Mouse (Mus musculus) kidney, postnatal 0 days (tissue): Measurements from ENCODE around the gene Rab37. TPM values are rescaled to one million over a fixed set of nuclear protein-coding genes. Genes with fewer than 3 reads are reported as not detected.

Experiments used
- ATAC-seq: fragments of 200-750 bp; cut with Nextera tagmentation; replicated peaks from 2 replicates; pipeline ENCODE4 v1.8.0; 2017; ENCODE audit warnings: low read depth, moderate number of reproducible peaks, moderate TSS enrichment, moderate library complexity; ENCODE audit not compliant: low FRiP score
- DNase-seq: peaks from one replicate; pipeline ENCODE4 v3.0.0-alpha.2; 2016; ENCODE audit warnings: low spot score
- H3K27ac ChIP-seq: fragments of 300-500 bp; sonication (generic); 2 replicates; pipeline ENCODE4 v1.5.1; 2014; ENCODE audit warnings: mild to moderate bottlenecking
- H3K27me3 ChIP-seq: fragments of 300-500 bp; sonication (generic); 2 replicates; pipeline ENCODE4 v1.6.1; 2014; ENCODE audit warnings: low read length, mixed read lengths; ENCODE audit not compliant: insufficient read depth
- H3K36me3 ChIP-seq: fragments of 300-500 bp; sonication (generic); 2 replicates; pipeline ENCODE4 v1.6.1; 2014; ENCODE audit warnings: low read length, mixed read lengths; ENCODE audit not compliant: insufficient read depth
- H3K4me1 ChIP-seq: fragments of 300-500 bp; sonication (generic); replicated peaks from 2 replicates; pipeline ENCODE4 v1.6.1; 2014; ENCODE audit warnings: antibody characterized with exemption, low read length, mixed read lengths; ENCODE audit not compliant: insufficient read depth
- H3K4me2 ChIP-seq: fragments of 300-500 bp; sonication (generic); 2 replicates; pipeline ENCODE4 v1.6.1; 2014; ENCODE audit warnings: mild to moderate bottlenecking, low read length, moderate library complexity, mixed read lengths
- H3K4me3 ChIP-seq: fragments of 300-500 bp; sonication (generic); replicated peaks from 2 replicates; pipeline ENCODE4 v1.5.1; 2014; ENCODE audit warnings: low read depth, low read length
- H3K9ac ChIP-seq: fragments of 300-500 bp; sonication (generic); 2 replicates; pipeline ENCODE4 v1.6.1; 2014; ENCODE audit warnings: low read depth, low read length
- H3K9me3 ChIP-seq: fragments of 300-500 bp; sonication (generic); replicated peaks from 2 replicates; pipeline ENCODE4 v1.6.1; 2016; ENCODE audit warnings: low read length, inconsistent platforms, mixed read lengths
- CTCF ChIP-seq: IDR thresholded peaks from 2 replicates; pipeline ENCODE4 v1.5.1; 2016; ENCODE audit warnings: antibody characterized with exemption, low read depth, mild to moderate bottlenecking, moderate library complexity
- WGBS: fragments of 180-500 bp; shearing (Covaris S2); extraction: QIAGEN DNeasy Blood & Tissue Kit; methylation state at CpG from one replicate; pipeline ENCODE4 v1.1.7; 2014; 5-methylcytosine and 5-hydroxymethylcytosine counted together
- polyA plus RNA-seq: library from polyadenylated mRNA; unstranded; fragments of >200 nt; fragmentation: Nextera tagmentation; extraction: Ambion mirVana; gene quantifications from 2 replicates; pipeline ENCODE4 v1.2.1, GENCODE M21; 2015

Gene Rab37
- polyA plus RNA-seq, 1 experiment from 2014 or later = 1.8 TPM

DNA sequence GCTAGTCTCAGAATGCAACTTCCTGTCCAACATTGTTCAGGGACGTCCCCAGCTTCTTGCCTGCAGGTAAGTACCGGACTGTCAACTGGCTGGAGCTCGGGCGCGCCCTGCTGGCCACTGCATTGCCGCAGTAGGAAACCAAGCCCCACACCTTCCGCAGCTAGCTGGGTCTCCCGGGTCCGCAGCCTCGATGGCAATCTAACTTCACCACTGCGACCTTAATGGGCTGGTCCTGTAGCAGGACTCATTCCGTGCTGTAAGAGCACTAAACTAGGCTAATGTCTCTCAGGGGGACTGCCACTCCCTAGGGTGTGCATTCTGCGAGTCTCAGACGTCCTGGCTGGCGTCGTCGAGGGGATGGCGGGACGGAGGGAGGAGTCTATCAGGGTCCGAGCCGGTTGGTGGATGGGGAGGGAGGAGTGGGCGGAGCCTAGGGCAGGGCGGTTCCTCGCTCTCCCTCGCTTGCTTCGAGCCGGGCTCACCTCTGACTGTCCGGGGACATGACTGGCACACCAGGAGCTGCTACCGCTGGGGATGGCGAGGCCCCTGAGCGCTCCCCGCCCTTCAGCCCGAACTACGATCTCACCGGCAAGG is 62.6 kb downstream of the Rab37 start:
- H3K4me2 ChIP-seq = peak overlapping the region; percentile 45
- no peak overlapping the region for H3K27ac ChIP-seq
- peak; percentile 84 for DNase-seq
- peak overlapping the region; percentile 14; the same call in 1 of the 2 replicates for H3K4me3 ChIP-seq
- no peaks in the 10 kb centered on the region for H3K27me3 ChIP-seq
- peaks cover 3% of the 10 kb centered on the region; the same call in 1 of the 2 replicates for H3K4me1 ChIP-seq
- no peaks in the 10 kb centered on the region for H3K36me3 ChIP-seq
- WGBS = under 1% methylated on average over 35 of the region's 35 CpGs
- peak; percentile 92 for TF ChIP-seq CTCF
- no peaks in the 10 kb centered on the region for H3K9me3 ChIP-seq
- peak; percentile 77 for ATAC-seq
- no peak overlapping the region for H3K9ac ChIP-seq

DNA sequence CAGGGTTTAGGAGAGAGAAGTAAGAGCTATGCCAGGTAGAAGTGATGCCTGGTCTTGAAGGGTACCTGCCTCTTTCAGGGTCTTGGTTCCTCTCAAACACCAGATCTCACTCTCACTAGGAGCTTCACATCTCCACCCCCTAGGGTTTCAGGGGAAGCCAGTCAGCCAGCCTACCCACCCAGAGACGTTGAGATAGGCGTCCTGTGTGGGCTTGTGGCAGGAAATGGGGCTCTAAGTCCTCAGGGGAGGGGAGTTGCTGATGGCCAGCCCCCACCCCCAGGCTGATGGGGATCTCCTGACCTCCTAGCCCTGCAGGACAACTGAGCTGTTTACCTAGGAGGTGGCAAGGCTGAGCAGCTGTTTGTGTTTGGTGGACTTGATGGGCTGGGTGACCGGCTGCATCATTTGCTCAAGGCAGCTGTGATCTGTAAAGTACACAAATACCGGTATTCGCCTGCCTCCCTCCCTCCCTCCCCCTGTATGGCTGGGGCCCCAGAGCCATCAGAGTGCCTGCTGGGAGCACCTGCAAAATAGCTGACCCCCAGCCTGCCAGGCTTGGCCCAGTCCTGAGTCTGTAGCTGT is 63.9 kb downstream of the Rab37 start:
- no peak for DNase-seq
- Histone ChIP-seq H3K36me3 (no peaks in the 10 kb centered on the region), H3K4me1 (peaks cover 3% of the 10 kb centered on the region; the same call in 1 of the 2 replicates), H3K27ac (no peak overlapping the region), H3K4me2 (no peak overlapping the region), H3K4me3 (no peak overlapping the region), H3K9ac (no peak overlapping the region), H3K9me3 (no peaks in the 10 kb centered on the region), H3K27me3 (no peaks in the 10 kb centered on the region)
- no peak for ATAC-seq
- TF ChIP-seq CTCF = no peak
- 8% methylated on average over 5 of the region's 5 CpGs for WGBS

DNA sequence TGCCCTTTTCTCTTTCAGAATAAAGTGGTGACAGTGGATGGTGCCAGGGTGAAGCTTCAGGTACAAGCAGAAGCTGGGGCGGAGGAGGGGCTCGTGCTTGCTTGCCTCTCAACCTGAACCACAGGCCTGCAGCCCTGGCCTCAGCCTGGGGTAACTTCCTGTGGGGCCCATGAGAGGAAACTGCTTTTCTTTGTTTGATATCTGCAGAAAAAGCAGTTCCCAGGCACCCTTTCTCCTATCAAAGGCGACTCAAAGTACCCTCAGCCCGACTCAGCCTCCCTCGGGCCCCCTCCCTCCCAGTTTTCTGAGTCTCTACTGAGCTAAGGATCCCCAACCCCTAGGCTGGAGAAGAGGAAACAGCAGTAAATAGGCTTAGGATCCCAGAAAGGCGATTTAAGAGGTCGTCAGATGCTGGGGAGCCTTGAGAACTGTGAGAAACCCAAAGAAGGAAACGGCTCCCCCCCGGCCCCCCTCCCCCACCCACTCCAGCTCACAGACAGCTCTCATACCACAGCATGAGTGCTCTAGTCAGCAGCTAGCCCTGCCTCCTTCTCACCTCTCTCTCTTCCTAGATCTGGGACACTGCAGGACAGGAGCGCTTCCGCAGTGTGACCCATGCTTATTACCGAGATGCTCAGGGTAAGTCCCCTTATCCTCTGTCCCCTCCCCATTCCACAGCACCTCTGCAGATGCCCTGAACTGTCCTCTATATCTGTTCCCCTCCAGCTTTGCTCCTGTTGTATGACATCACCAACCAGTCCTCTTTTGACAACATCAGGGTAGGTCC is 66.9 kb downstream of the Rab37 start:
- H3K9ac ChIP-seq = no peak overlapping the region
- no peak overlapping the region for H3K4me2 ChIP-seq
- no peak for TF ChIP-seq CTCF
- WGBS = 27% methylated on average over 12 of the region's 12 CpGs
- no peak for DNase-seq
- no peak for ATAC-seq
- H3K4me3 ChIP-seq = no peak overlapping the region
- no peak overlapping the region for H3K27ac ChIP-seq
- H3K36me3 ChIP-seq = no peaks in the 10 kb centered on the region
- H3K4me1 ChIP-seq = peaks cover 7% of the 10 kb centered on the region; the same call in 1 of the 2 replicates
- no peaks in the 10 kb centered on the region for H3K9me3 ChIP-seq
- no peaks in the 10 kb centered on the region for H3K27me3 ChIP-seq

DNA sequence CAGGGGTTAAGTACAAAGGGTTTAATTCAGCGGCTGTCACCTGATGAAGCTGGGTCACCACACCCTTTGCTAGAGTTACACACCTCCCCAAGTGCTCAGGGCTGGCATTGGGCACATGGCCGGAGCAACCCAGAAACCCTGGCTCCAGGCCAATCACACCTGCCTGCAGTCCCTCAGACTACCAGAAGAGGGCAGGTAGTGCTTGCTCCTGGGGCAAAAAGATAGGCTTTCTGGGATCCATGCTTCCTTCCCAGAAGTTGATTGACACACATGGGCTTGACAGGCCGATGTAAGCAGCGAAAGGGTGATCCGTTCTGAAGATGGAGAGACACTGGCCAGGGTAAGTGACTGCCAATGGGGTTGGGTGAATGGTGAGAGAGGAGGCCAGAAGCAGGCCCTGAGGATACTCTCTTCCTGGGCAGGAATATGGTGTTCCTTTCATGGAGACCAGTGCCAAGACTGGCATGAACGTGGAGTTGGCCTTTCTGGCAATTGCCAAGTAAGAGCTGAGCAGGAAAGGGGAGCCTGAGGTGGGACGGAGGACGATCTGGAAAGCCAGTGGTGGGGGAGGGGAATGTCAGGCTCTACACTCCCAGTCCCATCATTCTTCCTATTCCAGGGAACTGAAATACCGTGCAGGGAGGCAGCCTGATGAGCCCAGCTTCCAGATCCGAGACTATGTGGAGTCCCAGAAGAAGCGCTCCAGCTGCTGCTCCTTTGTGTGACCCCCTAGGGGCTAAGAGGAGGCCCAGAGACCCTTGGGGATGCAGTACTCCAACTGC is 69.0 kb downstream of the Rab37 start:
- H3K4me3 ChIP-seq = no peak overlapping the region
- peak; percentile 89 for TF ChIP-seq CTCF
- H3K9me3 ChIP-seq = no peaks in the 10 kb centered on the region
- no peak overlapping the region for H3K4me2 ChIP-seq
- H3K36me3 ChIP-seq = no peaks in the 10 kb centered on the region
- DNase-seq = peak; percentile 52
- no peak overlapping the region for H3K9ac ChIP-seq
- no peak for ATAC-seq
- H3K27me3 ChIP-seq = no peaks in the 10 kb centered on the region
- peaks cover 9% of the 10 kb centered on the region; the same call in 1 of the 2 replicates for H3K4me1 ChIP-seq
- H3K27ac ChIP-seq = no peak overlapping the region
- WGBS = 57% methylated on average over 11 of the region's 11 CpGs

DNA sequence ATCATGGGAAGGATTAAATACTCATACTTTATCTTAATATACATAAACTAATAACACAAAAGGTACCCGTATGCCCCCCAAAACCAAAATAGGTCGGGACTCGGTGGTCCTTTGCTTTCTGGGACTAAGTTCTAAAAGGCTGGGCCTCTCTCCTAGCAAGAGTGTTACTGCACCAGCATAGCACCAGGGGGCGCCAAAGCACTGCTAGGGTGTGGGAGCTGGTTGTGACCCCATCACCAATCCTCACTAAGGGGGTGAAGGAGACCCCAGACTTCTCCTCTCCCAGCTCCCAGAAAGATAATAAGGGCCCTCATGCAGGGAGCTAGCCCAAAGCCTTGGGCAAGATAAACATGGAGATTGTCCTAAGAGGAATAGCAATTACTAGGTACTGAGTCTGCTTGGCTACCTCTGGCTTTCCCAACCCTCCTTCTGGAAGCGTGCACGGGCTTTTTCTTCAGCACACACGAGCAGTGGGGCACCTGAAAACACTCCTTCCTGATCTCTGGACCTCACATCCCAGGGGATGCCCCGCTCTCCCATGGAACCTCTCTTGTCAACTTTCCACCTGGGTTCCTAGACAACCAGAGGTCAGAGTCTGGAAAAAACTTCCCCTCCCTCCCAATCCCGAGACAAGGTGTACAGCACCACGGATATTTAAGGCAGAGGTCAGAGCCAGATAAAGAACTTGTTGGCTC is 69.8 kb downstream of the Rab37 start:
- Histone ChIP-seq H3K9me3 (no peaks in the 10 kb centered on the region), H3K4me2 (no peak overlapping the region), H3K9ac (no peak overlapping the region), H3K27me3 (no peaks in the 10 kb centered on the region), H3K27ac (no peak overlapping the region), H3K4me3 (no peak overlapping the region), H3K4me1 (peaks cover 14% of the 10 kb centered on the region), H3K36me3 (no peaks in the 10 kb centered on the region)
- TF ChIP-seq CTCF = peak; percentile 89
- ATAC-seq (no peak), DNase-seq (peak; percentile 84)
- WGBS = 38% methylated on average over 10 of the region's 10 CpGs
